In the genomic region with DNA sequence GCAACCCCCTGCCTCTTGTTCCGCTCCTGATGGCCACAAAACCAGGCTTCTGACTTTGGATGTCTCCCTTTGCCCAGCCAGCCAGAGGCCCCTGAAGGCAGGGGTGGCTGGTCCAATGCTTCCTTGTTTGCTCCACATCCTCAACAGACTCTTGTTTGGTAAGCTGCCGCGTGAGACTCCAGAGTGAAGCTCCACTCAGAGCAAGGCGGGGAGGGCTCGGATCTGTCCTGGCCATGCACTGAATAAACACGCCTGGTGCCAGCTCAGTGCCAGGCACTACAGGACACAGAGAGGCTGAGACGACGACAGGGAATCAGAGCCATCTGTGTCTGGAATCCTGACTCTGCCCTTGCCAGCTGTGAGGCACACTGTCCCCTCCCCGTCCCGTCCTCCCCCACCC, we compare ENCODE assay signal across 12 mouse cellular contexts.
A peak's percentile ranks its signal among the peaks of the same experiment; 100 is the strongest.
DNase-seq lines count a peak whose midpoint lies in the region; TF ChIP-seq lines count a peak whose summit lies in the region.
"Had no signal": no experiment of that assay in that cellular context is flagged by ENCODE, and none has a peak within 500 bp of the region (broad histone marks: within the 10 kb centered on the region; RNA-seq: fewer than 3 reads in every experiment).

No protein-coding gene starts in this region.

- intact Hi-C loops in left cerebral cortex, postnatal 10 days (cut with DNase I), result no loop called here

- H3K27ac ChIP-seq in cerebellum, adult 2 months (ENCODE audit: insufficient read depth, low read length), result peak overlapping the region; percentile 69; the same call in 1 of the 2 replicates
- peak overlapping the region; percentile 89 for H3K27ac ChIP-seq in cortical plate, adult 2 months (ENCODE audit: insufficient read depth, low read length)

- no peak for TF ChIP-seq POLR2A in cerebellum, adult 2 months (IDR thresholded peaks at IDR 0.05; ENCODE audit: borderline replicate concordance, insufficient read depth, low read length)
- TF ChIP-seq POLR2A in cortical plate, adult 2 months (IDR thresholded peaks at IDR 0.05; ENCODE audit: extremely low read depth, insufficient read depth, low read length), result 0 out of 2 replicates have a peak, but pooled peaks have one; percentile 34

- peak; percentile 28 to 49 for DNase-seq in cerebellum, adult 2 months
- no peak for DNase-seq in cerebellum, adult 8-10 months
- peak; percentile 77 for DNase-seq in left cerebral cortex, adult 11 months (ENCODE audit: low spot score)
- DNase-seq in left cerebral cortex, postnatal 10 days (ENCODE audit: extremely low spot score in 1 of 2, low spot score in 2 of 2), result no peak
- DNase-seq in layer of hippocampus, adult 9-11 months, result peak; percentile 95
- DNase-seq in urinary bladder, adult 2 months (ENCODE audit: low spot score), result no peak
- DNase-seq in gastrocnemius, postnatal 4 days (ENCODE audit: low spot score in 2 of 2), result no peak
- DNase-seq: gastrocnemius, postnatal 36 days; kidney, postnatal 14 days; lung, embryonic 14.5 days; thymus, postnatal 4 days had no signal

- H3K4me3 ChIP-seq in cerebellum, adult 2 months (replicated peaks; ENCODE audit: insufficient read depth, low read depth, low read length), result no peak overlapping the region
- H3K4me3 ChIP-seq in cortical plate, adult 2 months (ENCODE audit: insufficient read depth, low read length), result no peak overlapping the region

- H3K4me1 ChIP-seq in cerebellum, adult 2 months (ENCODE audit: control insufficient read depth, insufficient read depth, low read length), result 0 out of 2 replicates have a peak, but pooled peaks cover 3% of the 10 kb centered on the region
- no peaks in the 10 kb centered on the region for H3K4me1 ChIP-seq in cortical plate, adult 2 months (ENCODE audit: control insufficient read depth, insufficient read depth, low read length)

- H3K27me3 ChIP-seq in cerebellum, adult 2 months (ENCODE audit: control insufficient read depth, insufficient read depth, low read length), result no peaks in the 10 kb centered on the region

- WGBS in cerebellum, adult 2 months, result 20% methylated on average over 10 of the region's 10 CpGs

- TF ChIP-seq CTCF in cerebellum, adult 2 months (IDR thresholded peaks at IDR 0.05; ENCODE audit: borderline replicate concordance, insufficient read depth, low read depth, low read length), result no peak
- no peak for TF ChIP-seq CTCF in cortical plate, adult 2 months (IDR thresholded peaks at IDR 0.05; ENCODE audit: extremely low read depth, insufficient read depth, low read length)

Comparison
In these comparisons a context has a peak if more than half of its experiments do, and no peak if none do; other contexts are left out.
1. DNase-seq: peak in cerebellum, adult 2 months (2 of 2), left cerebral cortex, adult 11 months (single experiment) and layer of hippocampus, adult 9-11 months (single experiment); none in cerebellum, adult 8-10 months (single experiment), left cerebral cortex, postnatal 10 days (0 of 2), urinary bladder, adult 2 months (single experiment) and gastrocnemius, postnatal 4 days (0 of 2).